In genomic region chr16:21208001-21208565, GRCm38 (mm10) we compare ENCODE assay signal across 10 mouse cellular contexts. TPM values are rescaled to one million over a fixed set of nuclear protein-coding genes. Genes with fewer than 3 reads are reported as not detected.
DNase-seq lines count a peak whose midpoint lies in the region; ATAC-seq and TF ChIP-seq lines count a peak whose summit lies in the region.
"Had no signal": no experiment of that assay in that cellular context is flagged by ENCODE, and none has a peak within 500 bp of the region (broad histone marks: within the 10 kb centered on the region; RNA-seq: fewer than 3 reads in every experiment).

No protein-coding gene starts in this region.

- no peaks in the 10 kb centered on the region for H3K9me3 ChIP-seq in heart, embryonic 10.5 days
- H3K9me3 ChIP-seq in E14TG2a.4 (ENCODE audit: low read length), result no peaks in the 10 kb centered on the region
- no peaks in the 10 kb centered on the region for H3K9me3 ChIP-seq in hindbrain, postnatal 0 days (ENCODE audit: low read length)

- peak overlapping the region; percentile 48; the same call in 1 of the 2 replicates for H3K27ac ChIP-seq in heart, embryonic 10.5 days
- H3K27ac ChIP-seq in hindbrain, postnatal 0 days, result no peak overlapping the region

- H3K9ac ChIP-seq in hindbrain, postnatal 0 days (replicated peaks; ENCODE audit: low read length), result no peak overlapping the region

- DNase-seq in heart, embryonic 10.5 days (ENCODE audit: low spot score), result no peak
- no peak for DNase-seq in heart, adult 9 months (ENCODE audit: low spot score in 2 of 2)
- no peak for DNase-seq in hindbrain, postnatal 0 days (ENCODE audit: low spot score)
- peak; percentile 69 for DNase-seq in lung, postnatal 36 days
- no peak for DNase-seq in right cerebral cortex, postnatal 14 days
- no peak for DNase-seq in cerebellum, adult 18-20 months
- DNase-seq in ovary, postnatal 36 days (ENCODE audit: low spot score), result no peak

- no peak for TF ChIP-seq CTCF in E14TG2a.4 (conservative IDR thresholded peaks at IDR 0.05; ENCODE audit: low read length)
- TF ChIP-seq CTCF in hindbrain, postnatal 0 days (IDR thresholded peaks at IDR 0.05; ENCODE audit: low read depth), result no peak

- no peaks in the 10 kb centered on the region for H3K27me3 ChIP-seq in heart, embryonic 10.5 days (ENCODE audit: insufficient read depth, poor library complexity, severe bottlenecking)
- peaks cover 23% of the 10 kb centered on the region for H3K27me3 ChIP-seq in E14TG2a.4 (ENCODE audit: insufficient read depth, low read length)
- H3K27me3 ChIP-seq in hindbrain, postnatal 0 days (ENCODE audit: insufficient read depth, low read length), result no peaks in the 10 kb centered on the region

- ATAC-seq in hindbrain, postnatal 0 days, result no peak

- peaks cover 77% of the 10 kb centered on the region for H3K4me1 ChIP-seq in heart, embryonic 10.5 days
- peaks cover 84% of the 10 kb centered on the region for H3K4me1 ChIP-seq in E14TG2a.4 (replicated peaks; ENCODE audit: low read depth, low read length)
- H3K4me1 ChIP-seq in hindbrain, postnatal 0 days (ENCODE audit: insufficient read depth, low read length), result peaks cover 22% of the 10 kb centered on the region; the same call in 1 of the 2 replicates

- H3K4me3 ChIP-seq in heart, embryonic 10.5 days, result peak overlapping the region; percentile 92
- H3K4me3 ChIP-seq in E14TG2a.4 (replicated peaks; ENCODE audit: low read length), result peak overlapping the region; percentile 37; the same call in 1 of the 2 replicates
- H3K4me3 ChIP-seq in hindbrain, postnatal 0 days (ENCODE audit: low read length), result no peak overlapping the region

- peaks cover 12% of the 10 kb centered on the region; the same call in 1 of the 2 replicates for H3K36me3 ChIP-seq in heart, embryonic 10.5 days
- peaks cover 26% of the 10 kb centered on the region for H3K36me3 ChIP-seq in E14TG2a.4 (ENCODE audit: insufficient read depth, low read length)
- H3K36me3 ChIP-seq in hindbrain, postnatal 0 days (ENCODE audit: insufficient read depth, low read length), result no peaks in the 10 kb centered on the region

- 70% methylated on average over 4 of the region's 4 CpGs for WGBS in heart, embryonic 10.5 days
- WGBS in hindbrain, postnatal 0 days, result 50% methylated on average over 4 of the region's 4 CpGs

- H3K4me2 ChIP-seq in hindbrain, postnatal 0 days (ENCODE audit: low read depth, low read length), result peak overlapping the region; percentile 71

RNA-seq across cellular contexts. Expression of gene Ephb3, which starts 3.5 kb away (rescaled TPM):
- polyA plus RNA-seq in heart, embryonic 10.5 days (2016; fragmentation: Nextera tagmentation; extraction: Ambion mirVana), result 24.5 and 25.3 TPM in 2 replicates
- 21.4 and 22.3 TPM in 2 replicates for total RNA-seq in hindbrain, postnatal 0 days (2014; rRNA removed)
- polyA plus RNA-seq in hindbrain, postnatal 0 days (2015; fragmentation: Nextera tagmentation; extraction: Ambion mirVana), result 8.3 and 8.6 TPM in 2 replicates
- total RNA-seq: common myeloid progenitor, adult 5-6 weeks had no signal

RNA-seq across cellular contexts. Expression of gene Teddm3, which starts 54.3 kb away (rescaled TPM):
- polyA plus RNA-seq in heart, embryonic 10.5 days (2016; fragmentation: Nextera tagmentation; extraction: Ambion mirVana), result not detected in 2 replicates
- total RNA-seq in hindbrain, postnatal 0 days (2014; rRNA removed), result 0.10 and 0.43 TPM in 2 replicates
- 0.23 and 0.33 TPM in 2 replicates for polyA plus RNA-seq in hindbrain, postnatal 0 days (2015; fragmentation: Nextera tagmentation; extraction: Ambion mirVana)
- total RNA-seq: common myeloid progenitor, adult 5-6 weeks had no signal
- polyA plus RNA-seq: liver, embryonic 16.5 days had no signal
